Mouse (Mus musculus): Measurements from ENCODE around the gene Nkiras2.
"Not testable (repeated sequence)": the region's sequence is repeated elsewhere in the genome, so short reads cannot be mapped to it uniquely, and the experiment has no call there.

Gene Nkiras2

DNA sequence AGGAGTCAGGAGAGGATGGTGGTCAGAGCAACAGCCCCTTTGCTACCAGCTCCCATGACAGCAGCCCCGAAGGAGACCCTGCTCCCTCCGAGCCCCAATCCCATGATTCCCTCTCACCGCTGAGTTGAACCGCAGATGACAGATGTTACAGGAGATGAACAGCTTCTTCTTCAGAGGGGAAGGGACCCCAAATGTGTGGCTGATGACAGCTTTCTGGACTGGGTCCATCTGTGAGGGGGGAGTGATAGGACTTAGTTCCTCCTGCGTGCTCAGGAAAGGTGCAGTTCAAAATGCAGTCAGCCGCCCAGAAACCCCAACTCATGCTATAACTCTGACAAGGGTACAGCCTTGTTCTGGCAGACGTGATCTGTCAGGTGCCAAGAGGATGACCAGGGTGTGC, 15.5 kb downstream of the Nkiras2 start:
- no peak for DNase-seq (ENCODE audit: low spot score)

DNA sequence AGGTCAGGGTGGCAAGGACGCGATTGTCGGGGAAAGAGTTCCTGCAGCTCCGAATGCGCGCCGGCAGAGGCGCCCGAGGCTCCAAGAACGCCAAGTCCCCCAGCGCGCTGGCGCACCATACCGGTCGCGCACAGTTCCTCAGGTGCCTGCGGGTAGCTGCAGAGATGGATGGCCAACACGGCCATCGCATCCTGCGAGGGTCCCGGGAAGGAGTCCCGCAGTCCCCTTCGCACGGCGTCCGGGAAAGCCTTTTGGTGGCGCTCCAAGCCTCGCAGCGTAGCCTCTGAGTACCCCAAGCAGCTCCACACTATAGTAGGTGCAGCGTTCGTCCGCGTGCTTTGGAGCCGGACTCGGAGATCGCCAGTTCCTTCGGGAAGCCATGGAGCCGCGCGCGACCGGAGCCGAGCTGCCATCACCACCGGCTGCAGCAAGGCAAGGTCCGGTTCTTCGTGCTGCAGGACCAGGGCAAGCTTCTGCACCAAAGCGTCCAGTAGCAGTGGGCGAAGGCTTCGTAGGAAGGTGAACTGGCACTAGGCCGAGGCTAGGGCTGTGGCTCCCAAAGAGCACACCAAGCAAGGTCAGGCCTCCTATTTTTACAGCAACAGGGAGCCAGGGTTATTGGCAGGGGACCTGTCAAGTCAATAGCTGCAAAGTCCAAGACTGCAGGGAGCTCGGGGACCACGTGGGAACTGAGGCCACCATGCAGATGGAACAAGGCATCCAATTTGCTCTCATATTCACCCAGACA, 21.3 kb downstream of the Nkiras2 start:
- DNase-seq (ENCODE audit: low spot score): no peak

DNA sequence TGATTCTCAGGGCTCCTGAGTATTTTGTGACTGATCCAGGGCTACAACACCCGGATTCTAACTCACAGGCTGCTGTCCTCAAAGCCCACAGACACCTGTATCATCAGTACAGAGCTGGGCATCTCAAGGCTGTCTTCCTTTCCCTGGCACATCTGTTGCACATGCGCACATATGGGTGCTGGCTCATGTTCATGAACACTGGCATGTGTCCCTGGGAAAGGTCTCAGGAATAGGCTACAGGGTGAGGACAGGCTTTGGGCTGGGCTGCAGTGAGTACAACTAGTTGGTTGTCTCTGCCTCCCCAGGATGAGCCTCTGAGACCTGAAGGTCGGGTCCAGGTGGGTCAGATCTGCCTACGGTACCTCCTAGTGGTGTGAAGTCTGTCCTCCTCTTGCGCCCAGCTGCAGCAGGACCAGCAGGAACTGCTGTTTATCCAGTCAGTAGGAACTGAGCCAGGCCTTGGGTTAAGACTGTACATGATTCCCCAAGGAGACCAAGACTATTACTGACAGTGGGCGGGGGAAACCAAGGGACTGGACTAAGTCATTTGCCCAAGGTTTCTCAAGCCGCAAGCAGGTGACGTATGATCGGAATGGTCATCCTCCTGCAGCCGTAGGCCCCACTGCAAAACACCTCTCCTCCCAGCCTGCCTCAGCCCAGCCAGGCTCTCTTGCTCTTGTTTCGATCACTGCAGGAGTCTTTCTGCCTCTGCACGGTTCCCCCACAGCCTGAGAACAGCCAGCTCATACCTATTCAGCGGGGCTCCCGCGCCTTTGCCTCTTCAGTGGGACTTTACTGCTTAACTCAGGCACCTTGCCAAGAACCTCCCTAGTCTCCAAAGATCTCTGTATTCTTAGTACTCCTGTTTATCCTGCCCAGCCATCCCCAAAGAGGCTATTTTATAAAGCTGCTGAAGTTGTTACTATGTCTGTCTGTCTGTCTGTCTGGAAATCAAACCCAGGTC, 24.9 kb downstream of the Nkiras2 start:
- DNase-seq (ENCODE audit: low spot score): no peak

DNA sequence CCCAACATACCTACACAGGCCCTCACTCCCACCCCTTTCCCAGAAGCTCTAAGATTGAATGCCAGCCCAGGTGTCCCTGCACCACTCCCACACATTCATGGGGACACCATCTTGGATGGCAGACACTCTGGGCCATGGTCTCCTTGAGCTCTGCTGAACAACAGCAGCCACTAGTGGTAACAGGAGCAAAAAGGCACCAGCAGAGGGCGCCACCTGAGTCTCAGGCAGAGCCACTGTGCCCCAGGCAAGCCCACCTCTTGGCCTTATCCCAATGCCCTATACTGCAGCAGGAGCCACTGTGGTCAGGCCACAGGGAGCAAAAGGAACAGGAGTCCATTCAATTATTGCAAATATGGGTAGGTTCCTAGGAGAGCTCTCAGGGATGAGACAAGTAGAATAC, 27.2 kb downstream of the Nkiras2 start:
- DNase-seq (ENCODE audit: low spot score): peak; percentile 40

DNA sequence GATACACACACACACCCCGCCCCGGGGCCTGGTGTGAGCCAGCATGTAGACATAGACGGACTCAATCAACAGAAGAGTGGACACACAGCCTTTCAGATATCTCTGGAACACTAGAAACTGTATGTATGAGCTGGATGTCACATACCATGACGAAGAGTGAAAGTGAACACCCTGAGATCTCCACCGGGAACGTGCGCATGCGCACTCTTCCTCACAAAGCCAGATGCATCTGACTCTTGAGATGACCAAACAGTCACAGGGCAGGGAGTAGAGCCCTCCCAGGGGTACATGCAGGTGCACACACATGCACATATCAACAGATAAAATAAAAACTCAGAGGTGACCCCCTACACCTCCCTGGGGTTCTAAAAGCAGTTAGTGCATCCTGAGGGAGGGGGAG, 29.4 kb downstream of the Nkiras2 start:
- peak; percentile 45 for DNase-seq (ENCODE audit: low spot score)

DNA sequence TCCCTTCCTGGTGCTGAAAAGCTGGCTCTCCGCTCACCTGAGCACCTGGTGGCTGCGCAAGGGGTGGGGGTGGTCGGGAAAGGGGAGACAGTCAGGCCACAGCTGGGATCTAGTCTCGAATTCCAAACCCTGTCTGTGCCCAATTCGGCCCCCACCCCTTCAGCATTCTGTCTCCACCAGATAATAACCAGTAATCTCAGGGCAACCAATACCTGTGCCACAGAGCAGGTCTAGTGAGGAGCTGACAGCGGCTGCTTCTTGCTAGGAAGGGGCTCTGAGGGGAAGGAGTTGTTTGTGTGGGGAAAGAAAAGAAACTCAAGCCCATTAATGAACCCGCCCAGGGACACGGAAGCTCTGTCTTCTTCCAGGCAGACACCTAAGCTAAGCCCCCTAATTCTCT, 32.2 kb downstream of the Nkiras2 start:
- no peak for DNase-seq (ENCODE audit: low spot score)

DNA sequence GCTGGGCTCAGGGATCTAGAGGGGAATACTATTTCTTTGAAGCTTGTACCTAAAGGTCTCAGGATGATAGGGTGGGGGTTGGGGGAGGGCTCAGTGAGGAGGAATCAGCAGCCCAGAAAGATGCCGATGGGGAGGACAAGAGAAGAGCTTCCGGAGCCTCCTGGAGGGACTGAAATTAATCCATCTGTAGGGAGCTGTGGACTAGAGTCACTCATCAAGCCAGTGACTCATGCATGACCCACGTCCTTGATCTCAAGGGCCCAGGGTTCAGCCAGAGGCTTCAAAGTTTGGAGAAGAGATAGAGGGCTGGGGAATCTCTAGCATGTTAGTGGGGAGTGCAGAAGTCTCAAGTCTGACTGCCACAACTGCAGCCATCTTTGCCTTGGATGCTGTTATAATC, 32.7 kb downstream of the Nkiras2 start:
- no peak for DNase-seq (ENCODE audit: low spot score)

DNA sequence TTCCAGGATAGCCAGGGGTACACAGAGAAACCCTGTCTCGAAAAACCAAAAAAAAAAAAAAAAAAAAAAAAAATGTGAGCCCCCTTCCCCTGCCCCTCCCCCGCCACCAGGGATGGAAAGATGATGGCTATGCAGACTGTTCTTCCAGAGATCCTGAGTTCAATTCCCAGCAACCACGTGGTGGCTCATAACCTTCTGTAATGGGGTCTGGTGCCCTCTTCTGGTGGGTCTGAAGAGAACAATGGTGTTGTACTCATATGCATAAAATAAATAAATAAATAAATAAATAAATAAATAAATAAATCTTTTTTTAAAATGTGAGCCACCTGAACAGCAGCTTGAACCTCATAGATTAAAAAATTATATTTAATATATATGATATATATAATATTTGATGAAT, 36.5 kb downstream of the Nkiras2 start:
- not testable (repeated sequence) for DNase-seq (ENCODE audit: low spot score)

DNA sequence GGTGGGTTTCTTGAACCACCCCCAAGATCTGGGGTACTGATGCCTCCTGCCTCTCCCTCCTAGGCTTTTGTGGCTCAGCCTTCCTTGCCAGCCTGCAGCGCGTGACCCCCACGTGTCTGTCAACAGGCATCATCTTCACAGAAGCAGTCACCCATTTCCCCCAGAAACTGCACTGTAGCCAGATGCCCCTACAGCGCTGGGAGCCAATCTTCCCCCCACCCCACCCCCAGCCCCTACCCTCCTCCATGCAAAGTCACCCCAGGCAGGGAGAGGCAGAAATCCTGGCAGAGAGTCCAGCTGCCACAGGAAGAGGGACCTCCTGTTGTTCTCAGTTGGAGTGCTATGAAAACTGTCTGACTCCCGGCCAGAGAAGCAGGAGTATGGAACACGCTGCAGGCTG, 37.4 kb downstream of the Nkiras2 start:
- peak; percentile 59 for DNase-seq (ENCODE audit: low spot score)

DNA sequence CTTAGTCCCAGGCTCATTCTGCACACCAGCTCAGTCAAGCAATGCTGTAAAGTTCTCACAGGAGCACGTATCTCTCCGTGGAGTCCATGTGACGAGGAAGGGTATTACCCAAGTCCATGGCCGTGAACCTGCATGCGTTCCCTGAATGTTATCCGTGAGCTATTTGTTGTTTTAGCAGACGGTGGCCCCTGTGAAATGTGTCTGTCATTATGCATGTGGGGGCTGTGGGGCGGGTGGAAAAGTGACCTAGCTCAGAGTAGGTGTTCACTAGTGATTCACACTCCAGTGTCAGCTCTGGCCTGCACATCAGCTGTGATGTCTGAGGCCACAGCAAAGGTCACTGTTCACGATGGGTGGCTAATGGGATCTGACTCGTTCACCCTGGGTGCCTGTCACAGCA, 40.8 kb downstream of the Nkiras2 start:
- no peak for DNase-seq (ENCODE audit: low spot score)

DNA sequence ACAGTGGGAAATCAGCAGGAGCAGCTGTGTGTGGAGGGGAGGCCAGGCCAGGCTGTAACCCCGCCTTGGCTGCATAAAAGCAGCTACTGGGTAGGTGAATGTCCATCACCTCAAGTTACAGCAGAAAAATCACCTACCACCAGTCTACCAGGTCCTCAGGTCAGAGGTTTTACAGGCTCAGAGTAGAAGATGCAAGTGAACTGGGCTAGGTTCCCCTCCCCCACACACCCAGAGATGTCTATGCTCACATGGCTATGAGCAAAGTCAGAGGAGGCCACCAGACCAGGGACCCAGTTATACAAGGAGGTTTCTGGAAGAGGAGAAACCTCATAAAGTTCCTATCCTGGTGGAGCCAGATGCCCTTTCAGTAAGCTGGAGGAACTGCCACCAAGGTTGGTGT, 52.0 kb downstream of the Nkiras2 start:
- no peak for DNase-seq (ENCODE audit: low spot score)

DNA sequence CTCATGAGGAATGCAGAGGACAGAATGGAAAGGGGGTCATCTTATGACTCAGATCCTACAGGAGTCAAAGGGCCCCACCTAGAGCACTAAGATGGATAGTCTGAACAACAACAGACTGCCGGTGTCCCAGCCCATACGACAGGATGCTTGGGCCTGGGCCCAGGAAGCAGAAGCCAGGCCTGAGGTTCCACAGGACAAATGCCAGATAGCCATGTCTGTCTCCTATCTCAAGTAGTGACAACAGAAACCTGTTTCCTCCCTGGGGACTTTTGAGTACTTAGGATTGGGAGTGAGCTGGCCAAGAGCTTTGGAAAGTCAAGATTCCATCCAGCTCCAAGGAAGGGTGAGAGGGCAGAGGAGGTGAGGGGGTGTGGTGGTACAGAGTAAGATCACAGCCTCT, 52.9 kb downstream of the Nkiras2 start:
- DNase-seq (ENCODE audit: low spot score): peak; percentile 80

DNA sequence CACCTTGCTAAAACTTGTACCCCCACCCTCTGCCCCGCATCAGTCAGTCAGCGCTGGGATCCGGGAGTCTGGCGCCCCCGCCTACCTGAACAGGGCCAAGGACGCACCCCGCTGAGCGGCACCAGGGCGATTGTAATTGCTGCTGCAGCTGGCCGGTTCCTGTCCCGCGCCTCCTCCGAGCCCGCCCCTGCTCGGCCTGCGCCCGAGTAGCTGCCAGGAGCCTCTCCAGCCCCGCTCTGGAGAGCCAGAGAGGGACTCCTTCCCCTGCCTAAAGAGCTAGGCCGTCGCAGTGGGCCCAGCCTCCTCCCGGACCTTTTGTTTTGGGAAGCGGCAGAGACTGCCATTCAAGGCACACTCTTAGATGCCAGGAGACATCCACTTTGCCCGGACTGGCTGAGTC, 54.1 kb downstream of the Nkiras2 start:
- peak; percentile 28 for DNase-seq (ENCODE audit: low spot score)

All from MN1 (cell line).